Mouse (Mus musculus) erythroblast, embryonic 14.5 days (primary cell): ENCODE results near the gene Paqr8. TPM values are rescaled to one million over a fixed set of nuclear protein-coding genes. Genes with fewer than 3 reads are reported as not detected.

Experiments
- H3K27me3 ChIP-seq: 2 replicates; pipeline ENCODE4 v1.6.1; 2012; ENCODE audit warnings: inconsistent platforms; ENCODE audit not compliant: control insufficient read depth
- H3K36me3 ChIP-seq: 2 replicates; pipeline ENCODE4 v1.6.1; 2012; ENCODE audit warnings: mild to moderate bottlenecking, inconsistent platforms; ENCODE audit not compliant: control insufficient read depth
- H3K4me1 ChIP-seq: 2 replicates; pipeline ENCODE4 v1.6.1; 2012; ENCODE audit warnings: inconsistent platforms; ENCODE audit not compliant: control insufficient read depth
- H3K4me3 ChIP-seq: replicated peaks from 2 replicates; pipeline ENCODE3; 2012; ENCODE audit warnings: moderate library complexity, mild to moderate bottlenecking, inconsistent platforms
- H3K9me3 ChIP-seq: 2 replicates; pipeline ENCODE4 v1.6.1; 2012; ENCODE audit warnings: low read length, inconsistent platforms, mixed read lengths; ENCODE audit not compliant: control insufficient read depth
- GATA1 ChIP-seq: IDR thresholded peaks from 2 replicates; pipeline ENCODE4 v1.6.1; 2012; ENCODE audit warnings: low read length, inconsistent platforms, mixed read lengths
- TAL1 ChIP-seq: IDR thresholded peaks from 3 replicates; pipeline ENCODE4 v1.6.1; 2012; ENCODE audit warnings: low read length, inconsistent platforms, mixed read lengths
- polyA plus RNA-seq: library from polyadenylated mRNA; stranded (reverse); fragments of >175 nt; gene quantifications from 2 replicates; pipeline ENCODE4 v1.2.3, GENCODE M21; 2012

Gene Paqr8
- 0.01 TPM in 1 of 2 replicates, not detected in the other for polyA plus RNA-seq

- TF ChIP-seq TAL1 (no peak), GATA1 (no peak)
- Histone ChIP-seq H3K36me3 (no peaks in the 10 kb centered on the region), H3K9me3 (no peaks in the 10 kb centered on the region), H3K4me3 (peak within 1 kb of the TSS; percentile 53), H3K4me1 (peaks cover 8% of the 10 kb centered on the region), H3K27me3 (peaks cover 32% of the 10 kb centered on the region)
Measured at GRCm38 (mm10) chr1:20890404-20890921, at the start of gene Paqr8. Paqr8 (plus strand) TSS chr1:20890606.

GRCm38 (mm10) chr1:20856924-20857902 is 33.2 kb upstream of the Paqr8 start:
- Histone ChIP-seq H3K36me3 (no peaks in the 10 kb centered on the region), H3K4me3 (no peak overlapping the region), H3K4me1 (no peaks in the 10 kb centered on the region), H3K9me3 (0 out of 2 replicates have a peak, but pooled peaks cover 2% of the 10 kb centered on the region), H3K27me3 (no peaks in the 10 kb centered on the region)
- no peak for TF ChIP-seq TAL1
- no peak for TF ChIP-seq GATA1

- Histone ChIP-seq H3K9me3 (no peaks in the 10 kb centered on the region), H3K36me3 (no peaks in the 10 kb centered on the region), H3K4me1 (no peaks in the 10 kb centered on the region), H3K27me3 (no peaks in the 10 kb centered on the region), H3K4me3 (no peak overlapping the region)
- TF ChIP-seq TAL1 (no peak), GATA1 (no peak)
Measured at GRCm38 (mm10) chr1:20860775-20861174, 29.6 kb upstream of the Paqr8 start.

GRCm38 (mm10) chr1:20861865-20862264 is 28.5 kb upstream of the Paqr8 start:
- H3K27me3 ChIP-seq, result no peaks in the 10 kb centered on the region
- H3K4me3 ChIP-seq, result no peak overlapping the region
- TF ChIP-seq TAL1 (no peak), GATA1 (no peak)
- no peaks in the 10 kb centered on the region for H3K36me3 ChIP-seq
- no peaks in the 10 kb centered on the region for H3K9me3 ChIP-seq
- no peaks in the 10 kb centered on the region for H3K4me1 ChIP-seq

GRCm38 (mm10) chr1:20863452-20864172 is 26.8 kb upstream of the Paqr8 start:
- H3K4me3 ChIP-seq, result no peak overlapping the region
- no peaks in the 10 kb centered on the region for H3K4me1 ChIP-seq
- no peaks in the 10 kb centered on the region for H3K9me3 ChIP-seq
- no peaks in the 10 kb centered on the region for H3K27me3 ChIP-seq
- TF ChIP-seq GATA1 (no peak), TAL1 (no peak)
- no peaks in the 10 kb centered on the region for H3K36me3 ChIP-seq

GRCm38 (mm10) chr1:20867241-20867902 is 23.0 kb upstream of the Paqr8 start:
- Histone ChIP-seq H3K27me3 (no peaks in the 10 kb centered on the region), H3K4me3 (no peak overlapping the region), H3K9me3 (no peaks in the 10 kb centered on the region), H3K4me1 (no peaks in the 10 kb centered on the region), H3K36me3 (no peaks in the 10 kb centered on the region)
- TF ChIP-seq TAL1 (no peak), GATA1 (no peak)

GRCm38 (mm10) chr1:20868036-20868435 is 22.4 kb upstream of the Paqr8 start:
- TF ChIP-seq TAL1, result no peak
- H3K9me3 ChIP-seq, result no peaks in the 10 kb centered on the region
- no peaks in the 10 kb centered on the region for H3K4me1 ChIP-seq
- no peaks in the 10 kb centered on the region for H3K36me3 ChIP-seq
- no peaks in the 10 kb centered on the region for H3K27me3 ChIP-seq
- H3K4me3 ChIP-seq, result no peak overlapping the region

- Histone ChIP-seq H3K4me1 (no peaks in the 10 kb centered on the region), H3K4me3 (no peak overlapping the region)
- TF ChIP-seq GATA1 (no peak), TAL1 (no peak)
Measured at GRCm38 (mm10) chr1:20870887-20871286, 19.5 kb upstream of the Paqr8 start.

More at GRCm38 (mm10) chr1:20870887-20871286, 19.5 kb upstream of the Paqr8 start:
- Histone ChIP-seq H3K9me3 (no peaks in the 10 kb centered on the region), H3K27me3 (no peaks in the 10 kb centered on the region), H3K36me3 (no peaks in the 10 kb centered on the region)
